Mouse (Mus musculus) CD4-positive naive resting alpha-beta T cell, adult 76 days (primary cell): ENCODE results near the gene Tesk1. TPM values are rescaled to one million over a fixed set of nuclear protein-coding genes. Genes with fewer than 3 reads are reported as not detected.

ENCODE experiments used
- total RNA-seq: library from RNA; stranded (reverse); gene quantifications from one replicate; pipeline ENCODE4 v1.2.4, GENCODE M21; 2023

Gene Tesk1
- total RNA-seq, result 35.3 TPM

GRCm38 (mm10) chr4:43441639-43442038, at the start of gene Tesk1:
Tesk1 (plus strand) TSS chr4:43441939.

DNA sequence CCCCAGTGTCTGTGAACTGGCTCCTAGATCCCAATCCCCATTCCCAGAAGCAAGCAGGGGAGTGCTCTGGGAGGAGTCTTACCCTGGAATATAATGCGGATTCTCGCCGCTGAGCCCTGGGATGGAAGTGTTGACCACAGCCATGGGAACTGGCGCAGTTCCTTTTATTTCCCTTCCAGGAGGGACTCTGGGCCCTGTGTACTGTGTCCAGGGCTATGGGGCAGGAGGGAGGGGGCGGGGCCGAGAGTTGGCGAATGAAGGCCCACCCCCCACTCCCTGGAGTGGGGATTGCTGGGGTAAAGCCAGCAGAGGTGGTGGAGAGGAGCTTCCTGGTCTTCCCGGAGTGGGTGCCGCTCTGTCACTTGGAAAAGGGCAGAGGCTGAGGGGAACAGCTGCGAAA, 12.8 kb upstream of the Tesk1 start, which contains the start of gene Fam166b:
TSS of gene Fam166b (minus strand) at position 189 of the 400 bp plus-strand sequence.

GRCm38 (mm10) chr4:43454041-43454836, 12.5 kb downstream of the Tesk1 start, which contains the start of gene Cd72:
Cd72 (minus strand) TSS chr4:43454628.

DNA sequence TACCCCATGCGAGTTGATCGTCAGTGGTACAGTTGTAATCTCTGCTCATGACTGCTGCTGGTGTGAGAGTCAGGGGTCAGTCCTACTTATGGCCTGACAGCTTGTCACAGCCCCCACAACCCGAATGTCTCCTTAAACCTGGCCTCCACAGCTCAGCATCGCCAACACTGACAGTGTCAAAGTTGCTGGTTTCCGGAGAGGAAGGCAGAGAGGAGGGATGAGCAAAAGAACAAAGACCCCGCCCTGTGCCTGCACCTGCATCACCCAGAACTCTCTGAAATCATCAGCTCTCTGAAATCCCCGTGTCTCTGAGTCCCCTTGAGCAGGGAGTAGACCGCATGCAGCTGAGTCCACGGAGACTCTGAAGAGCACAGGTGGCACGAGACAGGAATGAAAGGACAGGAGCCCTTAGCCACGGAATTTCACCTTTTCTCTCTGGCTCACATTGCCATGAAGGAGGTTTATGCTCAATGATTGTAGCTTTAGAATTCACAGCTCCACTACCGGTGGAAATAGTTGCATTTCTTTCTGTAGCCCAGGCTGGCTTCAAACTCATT, 41.9 kb downstream of the Tesk1 start, which contains the start of gene Sit1:
TSS of gene Sit1 (minus strand) at position 200 of the 557 bp plus-strand sequence.

DNA sequence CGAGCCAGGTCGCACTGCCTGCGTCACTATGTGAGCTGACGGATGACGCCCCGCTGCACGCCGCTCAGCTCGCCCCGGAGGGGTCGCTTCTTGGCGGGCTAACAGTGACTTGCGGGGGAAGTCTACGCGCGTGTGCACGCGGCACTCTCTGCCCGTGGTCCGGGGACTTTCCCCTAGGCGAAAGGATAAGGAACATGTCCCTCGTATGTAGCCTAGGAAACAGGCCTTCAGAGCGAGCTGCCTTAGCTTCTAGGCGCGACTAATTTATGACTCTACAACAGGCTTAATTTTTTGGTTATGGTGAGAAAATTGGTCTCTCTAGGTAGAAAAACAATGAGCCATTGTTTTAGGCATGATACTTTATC, 51.1 kb downstream of the Tesk1 start, which contains the start of gene Ccdc107:
TSS of gene Ccdc107 (plus strand) at position 80 of the 365 bp plus-strand sequence.

Other genes starting within 250 kb of the Tesk1 start
- not detected for gene Atp8b5, start 174.8 kb upstream of the Tesk1 start, total RNA-seq
- gene Rusc2, start 60.0 kb upstream of the Tesk1 start, total RNA-seq, result 0.59 TPM
- not detected for gene Fam166b, start 12.8 kb upstream of the Tesk1 start, total RNA-seq
- gene Cd72, start 12.7 kb downstream of the Tesk1 start, total RNA-seq, result 48.5 TPM
- gene Sit1, start 41.8 kb downstream of the Tesk1 start, total RNA-seq, result 60.7 TPM
- gene Ccdc107, start 51.0 kb downstream of the Tesk1 start, total RNA-seq, result 21.2 TPM
- 3.0 TPM for gene Arhgef39, start 57.8 kb downstream of the Tesk1 start, total RNA-seq
- gene Car9, start 65.0 kb downstream of the Tesk1 start, total RNA-seq, result not detected
- gene Tpm2, start 81.8 kb downstream of the Tesk1 start, total RNA-seq, result not detected
- 73.3 TPM for gene Creb3, start 120.4 kb downstream of the Tesk1 start, total RNA-seq
- 270 TPM for gene Tln1, start 120.8 kb downstream of the Tesk1 start, total RNA-seq
- 34.1 TPM for gene Rgp1, start 136.8 kb downstream of the Tesk1 start, total RNA-seq
- gene Gba2, start 136.9 kb downstream of the Tesk1 start, total RNA-seq, result 26.5 TPM
- gene Msmp, start 142.6 kb downstream of the Tesk1 start, total RNA-seq, result not detected
- gene Npr2, start 190.0 kb downstream of the Tesk1 start, total RNA-seq, result not detected
- gene Spag8, start 211.7 kb downstream of the Tesk1 start, total RNA-seq, result 0.62 TPM
- gene Hint2, start 214.5 kb downstream of the Tesk1 start, total RNA-seq, result 17.1 TPM
- 4.6 TPM for gene Tmem8b, start 227.0 kb downstream of the Tesk1 start, total RNA-seq
- gene Fam221b, start 227.2 kb downstream of the Tesk1 start, total RNA-seq, result not detected